Mouse (Mus musculus): ENCODE data around the gene Agpat3.

GRCm38 (mm10) chr10:78353196-78353595, 907 bp upstream of the Agpat3 start:
- TF ChIP-seq GATA1 (IDR thresholded peaks at IDR 0.05; ENCODE audit: low read length) (no peak), TAL1 (IDR thresholded peaks at IDR 0.05; ENCODE audit: low read length) (no peak)
